Mouse (Mus musculus) retina, adult 2 months (tissue): Measurements from ENCODE around the gene Polq.

ENCODE experiments used
- DNase-seq: peaks from one replicate; pipeline ENCODE4 v3.0.0-alpha.2; 2012; ENCODE audit warnings: low read depth, low spot score

Polq gene

GRCm38 (mm10) chr16:37011061-37011921 is at the start of gene Polq:
TSS of gene Polq (plus strand) at chr16:37011786.
- DNase-seq: peak; percentile 93

GRCm38 (mm10) chr16:36963415-36963814 is 48.2 kb upstream of the Polq start:
- DNase-seq: no peak

- DNase-seq: no peak
Measured at GRCm38 (mm10) chr16:36979127-36979526, 32.5 kb upstream of the Polq start.

DNA sequence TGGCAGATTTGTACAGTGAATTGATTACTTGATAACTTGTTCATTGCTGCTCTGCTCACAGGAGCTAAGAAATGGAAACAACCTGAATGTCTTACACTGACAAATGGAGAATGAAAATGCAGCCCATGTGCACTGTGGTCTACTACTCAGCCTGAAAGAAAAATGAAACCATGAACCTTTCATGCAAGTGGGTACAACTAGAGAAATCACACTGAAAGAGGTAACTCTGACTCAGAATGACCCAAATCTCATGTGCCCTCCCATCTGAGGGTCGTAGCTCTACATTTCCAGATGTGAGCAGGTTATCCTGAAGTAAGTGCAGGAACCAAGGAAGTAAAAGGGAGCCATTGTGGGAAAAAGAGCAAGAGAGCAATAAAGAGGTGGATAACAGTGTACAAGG is 27.8 kb upstream of the Polq start:
- DNase-seq: no peak

DNA sequence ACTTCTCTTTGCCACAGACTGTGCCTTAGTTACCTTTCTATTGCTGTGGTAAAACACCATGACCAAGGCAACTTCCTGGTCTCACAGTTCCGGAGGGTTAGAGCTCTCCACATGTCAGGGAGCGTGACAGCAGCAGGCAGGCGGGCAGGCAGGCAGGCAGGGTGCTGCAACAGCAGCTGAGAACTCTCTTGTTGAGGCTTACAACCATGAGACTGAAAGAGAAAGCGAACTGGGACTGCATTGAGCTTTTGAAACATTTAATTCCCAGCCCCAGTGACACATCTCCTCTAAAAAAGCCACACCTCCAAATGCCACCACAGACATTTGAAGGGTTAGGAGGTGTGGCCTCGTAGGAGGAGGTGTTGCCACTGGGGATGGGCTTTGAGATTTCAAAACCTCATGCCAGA is 25.9 kb upstream of the Polq start:
- no peak for DNase-seq

- no peak for DNase-seq
Measured at GRCm38 (mm10) chr16:36987399-36987798, 24.2 kb upstream of the Polq start.

- no peak for DNase-seq
Measured at GRCm38 (mm10) chr16:36988066-36988465, 23.5 kb upstream of the Polq start.

- DNase-seq: no peak
Measured at GRCm38 (mm10) chr16:36989493-36989892, 22.1 kb upstream of the Polq start.

GRCm38 (mm10) chr16:36989999-36990625 is 21.5 kb upstream of the Polq start, which contains the start of gene Fbxo40:
TSS of gene Fbxo40 (minus strand) at chr16:36990467.
- no peak for DNase-seq

- DNase-seq: no peak
Measured at GRCm38 (mm10) chr16:36997650-36998049, 13.9 kb upstream of the Polq start.

- DNase-seq: no peak
Measured at GRCm38 (mm10) chr16:36999366-36999972, 12.1 kb upstream of the Polq start.

GRCm38 (mm10) chr16:37009262-37009661 is 2.3 kb upstream of the Polq start:
- DNase-seq: no peak

- DNase-seq: peak; percentile 60
Measured at GRCm38 (mm10) chr16:37010370-37010769, 1.2 kb upstream of the Polq start.

DNA sequence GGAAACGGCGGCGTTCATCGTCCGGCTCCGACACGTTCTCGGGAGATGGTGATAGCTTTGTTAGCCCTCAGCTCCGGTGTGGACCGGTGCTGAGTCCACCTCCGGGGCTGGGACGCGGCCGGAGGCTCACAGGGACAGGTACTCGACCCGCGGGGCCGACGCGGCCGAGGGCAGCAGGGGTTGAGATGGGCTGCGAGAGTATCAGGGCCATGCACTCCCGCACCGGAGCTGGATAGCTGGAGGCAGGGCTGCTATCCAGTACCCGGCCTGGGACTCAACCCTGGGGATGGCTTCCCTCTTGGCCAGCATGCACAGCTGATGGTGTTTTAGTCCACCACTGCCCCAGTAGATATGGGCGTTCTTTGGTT is 320 bp downstream of the Polq start:
- no peak for DNase-seq

- DNase-seq: no peak
Measured at GRCm38 (mm10) chr16:37012336-37012735, 750 bp downstream of the Polq start.

DNA sequence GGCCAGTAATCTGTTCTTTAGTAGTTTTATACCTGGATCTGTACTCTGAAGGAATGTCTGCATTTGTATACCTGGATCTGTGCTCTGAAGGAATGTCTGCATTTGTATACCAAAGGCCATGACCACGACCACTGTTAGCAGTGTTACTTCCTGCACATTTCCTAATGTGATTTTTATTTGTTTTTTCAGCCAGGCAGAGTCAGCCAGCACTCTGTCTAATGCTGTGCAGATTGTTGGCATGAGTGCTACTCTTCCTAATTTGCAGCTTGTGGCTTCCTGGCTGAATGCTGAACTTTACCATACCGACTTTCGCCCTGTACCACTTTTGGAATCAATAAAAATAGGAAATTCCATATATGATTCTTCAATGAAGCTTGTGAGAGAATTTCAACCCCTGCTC is 16.0 kb downstream of the Polq start:
- DNase-seq: no peak

GRCm38 (mm10) chr16:37031996-37032395 is 20.4 kb downstream of the Polq start:
- no peak for DNase-seq

- no peak for DNase-seq
Measured at GRCm38 (mm10) chr16:37034751-37035150, 23.2 kb downstream of the Polq start.

DNA sequence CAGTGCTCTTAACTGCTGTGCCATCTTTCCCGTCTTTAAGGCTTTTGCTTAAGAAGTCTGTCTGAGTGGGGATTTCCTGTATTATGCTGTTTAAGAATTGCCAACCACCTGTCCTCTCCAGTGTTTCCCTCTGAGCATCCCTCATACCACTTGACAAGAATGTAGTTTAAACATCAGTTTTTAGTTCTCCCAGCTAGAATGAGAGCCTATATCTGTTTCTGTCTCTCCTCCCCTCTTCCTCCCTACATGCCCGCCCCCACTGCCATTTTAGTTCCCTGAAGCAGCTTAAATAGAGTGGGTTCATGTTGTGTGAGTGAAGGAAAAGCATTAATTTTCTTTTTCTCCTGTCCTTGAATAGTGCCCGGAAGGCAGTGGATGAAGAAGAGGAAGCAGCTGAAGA is 48.0 kb downstream of the Polq start:
- DNase-seq: no peak

DNA sequence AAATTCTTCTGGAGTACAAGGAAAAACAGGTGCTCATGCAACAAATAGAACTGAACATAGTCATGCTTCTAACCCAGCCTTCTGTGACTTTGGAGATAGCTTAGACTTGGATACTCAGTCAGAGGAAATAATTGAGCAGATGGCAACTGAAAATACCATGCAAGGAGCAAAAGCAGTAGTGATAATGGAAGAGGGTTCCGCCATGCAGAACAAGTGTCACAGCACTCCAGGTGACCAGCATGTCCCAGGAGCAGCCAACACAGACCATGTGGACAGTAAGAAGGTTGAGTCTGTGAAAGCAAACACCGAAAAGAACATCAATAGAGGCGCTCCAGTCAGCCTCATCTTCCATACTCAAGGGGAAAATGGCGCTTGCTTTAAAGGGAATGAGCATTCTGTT is 49.7 kb downstream of the Polq start:
- DNase-seq: no peak

DNA sequence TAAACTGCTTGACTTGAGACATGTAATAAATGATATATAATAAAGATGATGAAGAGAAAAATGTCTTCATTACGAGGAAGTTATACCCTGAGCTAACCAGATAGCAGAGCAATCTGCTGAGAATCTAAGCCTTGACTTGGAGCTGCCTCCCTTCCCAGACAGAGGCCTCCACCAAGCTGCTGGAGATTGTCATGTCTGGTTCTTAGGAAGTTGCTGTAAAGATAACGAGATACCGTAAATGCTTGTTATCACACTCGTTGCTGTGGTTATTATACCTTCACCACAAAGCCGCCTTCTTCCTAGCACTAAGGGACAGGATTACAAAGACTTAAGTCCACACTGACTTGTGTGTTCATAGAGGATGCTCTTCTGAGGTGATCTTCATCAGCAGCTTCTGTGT is 60.8 kb downstream of the Polq start:
- DNase-seq: no peak

GRCm38 (mm10) chr16:37089648-37090047 is 78.1 kb downstream of the Polq start:
- DNase-seq: no peak
